Mouse (Mus musculus) left cerebral cortex, adult 2 months (tissue): Measurements from ENCODE around the gene Pqlc2. TPM values are rescaled to one million over a fixed set of nuclear protein-coding genes. Genes with fewer than 3 reads are reported as not detected.
A peak's percentile ranks its signal among the peaks of the same experiment; 100 is the strongest.

Source experiments
- DNase-seq, 2 experiments: peaks; one replicate each; pipeline ENCODE4 v3.0.0; 2021 to 2022; ENCODE audit warnings: low spot score in 2 of 2, mixed read lengths in 1 of 2; ENCODE audit errors: extremely low spot score in 1 of 2
- H3K27ac ChIP-seq: fragments of 200-600 bp; 2 replicates; pipeline ENCODE4 v1.8.1; 2022
- H3K4me3 ChIP-seq: fragments of 200-600 bp; 2 replicates; pipeline ENCODE4 v1.8.1; 2022
- CTCF ChIP-seq: fragments of 200-600 bp; IDR thresholded peaks from 2 replicates; pipeline ENCODE4 v1.8.1; 2022; ENCODE audit warnings: antibody characterized with exemption, mild to moderate bottlenecking, moderate library complexity
- intact Hi-C: fragments of 180-260 bp; cut with DNase I; formaldehyde crosslinking; loops from one replicate; pipeline ENCODE4 v1.15.1; 2025
- long read RNA-seq, 2 experiments: library from polyadenylated mRNA; stranded (forward); transcript quantifications; one replicate each; pipeline ENCODE4 v2.0.0; 2021; ENCODE audit warnings: borderline mapping rate in 2 of 2
- total RNA-seq, 2 experiments: library from RNA; stranded (reverse); gene quantifications; 2 replicates each; pipeline ENCODE4 v1.2.3; 2021

Pqlc2 gene
- 10 to 100 TPM; 13.3 to 13.9 TPM for total RNA-seq
- long read RNA-seq, experiment 1, transcript Pqlc2-201 (9 exons, 1,532 nt) = major isoform, 7 of 10 reads
- long read RNA-seq, experiment 1, partial matches to known transcripts = 0 of 10 reads
- long read RNA-seq, experiment 1, other reads (novel, unspliced or antisense) = 3 of 10 reads
- long read RNA-seq, experiment 2, transcript Pqlc2-201 (9 exons, 1,532 nt) = major isoform, 9 of 11 reads
- long read RNA-seq, experiment 2, partial matches to known transcripts = 0 of 11 reads
- long read RNA-seq, experiment 2, other reads (novel, unspliced or antisense) = 2 of 11 reads

- peak within 1 kb of the TSS; percentile 91 for H3K27ac ChIP-seq
- intact Hi-C loops = loop anchor here (1.0 kb wide), 1 partner anchor 21 kb away; no protein-coding TSS in a partner anchor
- TF ChIP-seq CTCF = no peak
- H3K4me3 ChIP-seq = peak within 1 kb of the TSS; percentile 98
- peak; percentile 98 to 99 for DNase-seq
Observed at GRCm38 (mm10) chr4:139310171-139310898, at the start of gene Pqlc2, which contains the start of gene Akr7a5. Gene Pqlc2, minus strand, starts transcription at chr4:139310708. Gene Akr7a5, plus strand, starts transcription at chr4:139310744.

- no peak for TF ChIP-seq CTCF
- intact Hi-C loops = no loop called here
- DNase-seq = no peak
Observed at GRCm38 (mm10) chr4:139357211-139357610, 46.7 kb upstream of the Pqlc2 start.

GRCm38 (mm10) chr4:139352832-139353231, 42.3 kb upstream of the Pqlc2 start:
- intact Hi-C loops = loop anchor here (1.0 kb wide), 1 partner anchor 27 kb away; no protein-coding TSS in a partner anchor
- Histone ChIP-seq H3K27ac (peak overlapping the region; percentile 98), H3K4me3 (peak overlapping the region; percentile 82)
- TF ChIP-seq CTCF = no peak
- no peak for DNase-seq

More at GRCm38 (mm10) chr4:139357211-139357610, 46.7 kb upstream of the Pqlc2 start:
- H3K27ac ChIP-seq = no peak overlapping the region
- no peak overlapping the region for H3K4me3 ChIP-seq

- peak within 1 kb of the TSS; percentile 82 for H3K4me3 ChIP-seq
- peak; percentile 81 to 86 for DNase-seq
- TF ChIP-seq CTCF = no peak
- H3K27ac ChIP-seq = peak within 1 kb of the TSS; percentile 98
- intact Hi-C loops = loop anchor here (1.0 kb wide), 1 partner anchor 28 kb away; no protein-coding TSS in a partner anchor
Observed at GRCm38 (mm10) chr4:139351931-139352711, 41.6 kb upstream of the Pqlc2 start, which contains the start of the genes Mrto4, Emc1 and Ubr4. Gene Mrto4, minus strand, starts transcription at chr4:139352576. Gene Emc1, plus strand, starts transcription at chr4:139352587. Gene Ubr4, plus strand, starts transcription at chr4:139352609.

- no peak for DNase-seq
- Histone ChIP-seq H3K27ac (no peak overlapping the region), H3K4me3 (no peak overlapping the region)
- TF ChIP-seq CTCF = no peak
- intact Hi-C loops = no loop called here
Observed at GRCm38 (mm10) chr4:139345416-139346019, 35.0 kb upstream of the Pqlc2 start.

GRCm38 (mm10) chr4:139343718-139344117, 33.2 kb upstream of the Pqlc2 start:
- intact Hi-C loops = no loop called here
- Histone ChIP-seq H3K27ac (no peak overlapping the region), H3K4me3 (no peak overlapping the region)
- peak in 1 of 2 experiments; percentile 43 for DNase-seq
- no peak for TF ChIP-seq CTCF

- intact Hi-C loops = no loop called here
- no peak overlapping the region for H3K4me3 ChIP-seq
- DNase-seq = no peak
- no peak for TF ChIP-seq CTCF
- H3K27ac ChIP-seq = no peak overlapping the region
Observed at GRCm38 (mm10) chr4:139341556-139342233, 31.2 kb upstream of the Pqlc2 start.

- no peak overlapping the region for H3K4me3 ChIP-seq
- intact Hi-C loops = no loop called here
- H3K27ac ChIP-seq = no peak overlapping the region
- TF ChIP-seq CTCF = no peak
- DNase-seq = no peak
Observed at GRCm38 (mm10) chr4:139340835-139341234, 30.3 kb upstream of the Pqlc2 start.

GRCm38 (mm10) chr4:139338145-139338544, 27.6 kb upstream of the Pqlc2 start:
- intact Hi-C loops = loop anchor here (10.0 kb wide), 1 partner anchor 413 kb away; no protein-coding TSS in a partner anchor

GRCm38 (mm10) chr4:139336822-139337483, 26.4 kb upstream of the Pqlc2 start:
- peak; percentile 69 for TF ChIP-seq CTCF
- intact Hi-C loops = loop anchor here (2.0 to 10.0 kb wide), 2 partner anchors 250 to 412 kb away; no protein-coding TSS in a partner anchor
- Histone ChIP-seq H3K27ac (no peak overlapping the region), H3K4me3 (no peak overlapping the region)
- DNase-seq = peak; percentile 49 to 68

More at GRCm38 (mm10) chr4:139338145-139338544, 27.6 kb upstream of the Pqlc2 start:
- Histone ChIP-seq H3K27ac (no peak overlapping the region), H3K4me3 (no peak overlapping the region)
- TF ChIP-seq CTCF = no peak
- no peak for DNase-seq
